Mouse (Mus musculus): ENCODE data around the gene Mtus2. TPM values are rescaled to one million over a fixed set of nuclear protein-coding genes. Genes with fewer than 3 reads are reported as not detected.

Mtus2 gene
- polyA plus RNA-seq, 1 experiment = 8.7 TPM

DNA sequence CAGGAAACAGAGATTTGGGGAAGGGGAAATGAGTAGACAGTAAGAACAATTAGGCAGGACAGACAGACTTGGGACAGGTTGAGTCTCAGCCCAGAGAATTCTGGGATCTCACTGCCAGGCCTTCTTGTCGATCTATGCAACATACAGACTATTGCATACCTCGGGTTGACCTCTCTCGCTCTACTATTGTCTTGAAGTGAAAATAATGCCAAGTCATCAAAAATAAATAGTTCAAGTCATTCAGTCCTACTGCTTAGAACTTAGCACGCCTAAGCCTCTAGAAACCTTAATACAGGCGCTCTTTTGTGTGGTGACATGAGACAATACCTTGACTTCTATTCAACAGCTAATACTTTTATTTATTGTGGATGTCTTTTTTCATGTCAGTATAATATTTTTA is 265.8 kb downstream of the Mtus2 start:
- DNase-seq = no peak
- Histone ChIP-seq H3K4me1 (replicated peaks; ENCODE audit: control insufficient read depth, insufficient read depth, low read length) (no peaks in the 10 kb centered on the region), H3K36me3 (ENCODE audit: control insufficient read depth, insufficient read depth, low read length) (no peaks in the 10 kb centered on the region), H3K4me3 (ENCODE audit: control insufficient read depth, insufficient read depth, low read length) (no peak overlapping the region), H3K27me3 (ENCODE audit: control insufficient read depth, insufficient read depth, low read length) (no peaks in the 10 kb centered on the region), H3K27ac (ENCODE audit: control insufficient read depth, insufficient read depth, low read length) (no peak overlapping the region)
- WGBS = 88% methylated on average over 5 of the region's 5 CpGs
- no peak for TF ChIP-seq POLR2A (IDR thresholded peaks at IDR 0.05; ENCODE audit: control insufficient read depth, extremely low read depth, insufficient read depth, low read length, poor library complexity)
- TF ChIP-seq CTCF (IDR thresholded peaks at IDR 0.05; ENCODE audit: borderline replicate concordance, control insufficient read depth, extremely low read depth, insufficient read depth, low read length, poor library complexity) = no peak

DNA sequence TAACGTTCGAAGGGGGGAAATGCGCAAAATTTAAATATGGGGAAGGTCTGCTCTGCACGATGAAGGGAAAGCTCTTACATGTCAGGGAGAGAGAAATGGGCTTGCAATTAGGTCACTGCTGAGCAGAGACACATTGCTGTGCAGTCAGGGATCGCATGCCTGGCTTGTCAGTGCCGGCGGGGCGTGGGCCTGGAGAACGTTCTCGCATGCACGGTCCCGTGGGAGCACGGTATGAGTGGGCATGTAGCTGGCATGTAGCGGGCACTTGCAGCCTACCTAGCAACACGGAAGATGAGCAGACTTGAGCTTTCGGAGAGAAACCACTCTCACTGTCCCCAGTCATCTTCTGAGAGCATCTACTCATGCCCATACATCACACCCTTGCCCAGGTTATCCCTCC is 266.9 kb downstream of the Mtus2 start:
- no peaks in the 10 kb centered on the region for H3K36me3 ChIP-seq (ENCODE audit: control insufficient read depth, insufficient read depth, low read length)
- DNase-seq = no peak
- H3K4me3 ChIP-seq (ENCODE audit: control insufficient read depth, insufficient read depth, low read length) = no peak overlapping the region
- WGBS = 94% methylated on average over 16 of the region's 16 CpGs
- H3K27ac ChIP-seq (ENCODE audit: control insufficient read depth, insufficient read depth, low read length) = no peak overlapping the region
- no peaks in the 10 kb centered on the region for H3K4me1 ChIP-seq (replicated peaks; ENCODE audit: control insufficient read depth, insufficient read depth, low read length)
- TF ChIP-seq POLR2A (IDR thresholded peaks at IDR 0.05; ENCODE audit: control insufficient read depth, extremely low read depth, insufficient read depth, low read length, poor library complexity) (no peak), CTCF (IDR thresholded peaks at IDR 0.05; ENCODE audit: borderline replicate concordance, control insufficient read depth, extremely low read depth, insufficient read depth, low read length, poor library complexity) (no peak)
- H3K27me3 ChIP-seq (ENCODE audit: control insufficient read depth, insufficient read depth, low read length) = no peaks in the 10 kb centered on the region

GRCm38 (mm10) chr5:148233714-148234113 is 276.6 kb downstream of the Mtus2 start:
- 95% methylated on average over 18 of the region's 18 CpGs for WGBS
- no peak overlapping the region for H3K27ac ChIP-seq (ENCODE audit: control insufficient read depth, insufficient read depth, low read length)
- TF ChIP-seq CTCF (IDR thresholded peaks at IDR 0.05; ENCODE audit: borderline replicate concordance, control insufficient read depth, extremely low read depth, insufficient read depth, low read length, poor library complexity) (no peak), POLR2A (IDR thresholded peaks at IDR 0.05; ENCODE audit: control insufficient read depth, extremely low read depth, insufficient read depth, low read length, poor library complexity) (no peak)
- no peak overlapping the region for H3K4me3 ChIP-seq (ENCODE audit: control insufficient read depth, insufficient read depth, low read length)
- no peaks in the 10 kb centered on the region for H3K36me3 ChIP-seq (ENCODE audit: control insufficient read depth, insufficient read depth, low read length)
- H3K27me3 ChIP-seq (ENCODE audit: control insufficient read depth, insufficient read depth, low read length) = no peaks in the 10 kb centered on the region
- no peak for DNase-seq
- H3K4me1 ChIP-seq (replicated peaks; ENCODE audit: control insufficient read depth, insufficient read depth, low read length) = no peaks in the 10 kb centered on the region

- Histone ChIP-seq H3K4me3 (ENCODE audit: control insufficient read depth, insufficient read depth, low read length) (no peak overlapping the region), H3K4me1 (replicated peaks; ENCODE audit: control insufficient read depth, insufficient read depth, low read length) (no peaks in the 10 kb centered on the region), H3K36me3 (ENCODE audit: control insufficient read depth, insufficient read depth, low read length) (no peaks in the 10 kb centered on the region), H3K27me3 (ENCODE audit: control insufficient read depth, insufficient read depth, low read length) (no peaks in the 10 kb centered on the region), H3K27ac (ENCODE audit: control insufficient read depth, insufficient read depth, low read length) (no peak overlapping the region)
- TF ChIP-seq POLR2A (IDR thresholded peaks at IDR 0.05; ENCODE audit: control insufficient read depth, extremely low read depth, insufficient read depth, low read length, poor library complexity) (no peak), CTCF (IDR thresholded peaks at IDR 0.05; ENCODE audit: borderline replicate concordance, control insufficient read depth, extremely low read depth, insufficient read depth, low read length, poor library complexity) (no peak)
- 52% methylated on average over 9 of the region's 9 CpGs for WGBS
- peak; percentile 7 for DNase-seq
Observed at GRCm38 (mm10) chr5:148236616-148237015, 279.5 kb downstream of the Mtus2 start.

GRCm38 (mm10) chr5:148239067-148239466 is 281.9 kb downstream of the Mtus2 start:
- H3K27me3 ChIP-seq (ENCODE audit: control insufficient read depth, insufficient read depth, low read length) = no peaks in the 10 kb centered on the region
- TF ChIP-seq CTCF (IDR thresholded peaks at IDR 0.05; ENCODE audit: borderline replicate concordance, control insufficient read depth, extremely low read depth, insufficient read depth, low read length, poor library complexity) = no peak
- TF ChIP-seq POLR2A (IDR thresholded peaks at IDR 0.05; ENCODE audit: control insufficient read depth, extremely low read depth, insufficient read depth, low read length, poor library complexity) = no peak
- H3K4me3 ChIP-seq (ENCODE audit: control insufficient read depth, insufficient read depth, low read length) = no peak overlapping the region
- H3K27ac ChIP-seq (ENCODE audit: control insufficient read depth, insufficient read depth, low read length) = no peak overlapping the region
- no peaks in the 10 kb centered on the region for H3K4me1 ChIP-seq (replicated peaks; ENCODE audit: control insufficient read depth, insufficient read depth, low read length)
- H3K36me3 ChIP-seq (ENCODE audit: control insufficient read depth, insufficient read depth, low read length) = no peaks in the 10 kb centered on the region
- no peak for DNase-seq

DNA sequence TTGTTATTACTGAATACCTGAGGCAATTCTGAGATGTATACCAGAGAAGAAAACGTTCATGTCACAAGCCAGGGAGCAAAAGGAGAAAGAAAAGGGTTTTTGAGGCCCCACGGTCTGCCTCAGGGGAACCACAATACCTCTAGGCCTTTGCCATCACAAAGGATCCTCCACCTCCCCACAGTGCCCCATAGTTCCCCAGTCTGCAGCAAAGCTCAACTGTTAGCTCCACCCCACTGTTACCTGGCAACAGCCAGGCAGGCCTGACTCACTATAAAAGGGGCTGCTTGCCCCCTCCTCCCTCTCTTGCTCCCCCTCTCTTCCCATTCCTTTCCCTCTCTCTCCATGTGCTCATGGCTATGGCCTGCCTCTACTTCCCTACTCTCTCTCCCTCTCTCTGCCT is 282.6 kb downstream of the Mtus2 start:
- Histone ChIP-seq H3K4me1 (replicated peaks; ENCODE audit: control insufficient read depth, insufficient read depth, low read length) (no peaks in the 10 kb centered on the region), H3K36me3 (ENCODE audit: control insufficient read depth, insufficient read depth, low read length) (no peaks in the 10 kb centered on the region), H3K4me3 (ENCODE audit: control insufficient read depth, insufficient read depth, low read length) (no peak overlapping the region), H3K27me3 (ENCODE audit: control insufficient read depth, insufficient read depth, low read length) (no peaks in the 10 kb centered on the region), H3K27ac (ENCODE audit: control insufficient read depth, insufficient read depth, low read length) (no peak overlapping the region)
- TF ChIP-seq CTCF (IDR thresholded peaks at IDR 0.05; ENCODE audit: borderline replicate concordance, control insufficient read depth, extremely low read depth, insufficient read depth, low read length, poor library complexity) = no peak
- no peak for TF ChIP-seq POLR2A (IDR thresholded peaks at IDR 0.05; ENCODE audit: control insufficient read depth, extremely low read depth, insufficient read depth, low read length, poor library complexity)
- DNase-seq = no peak
- WGBS = 44% methylated on average over 2 of the region's 2 CpGs

DNA sequence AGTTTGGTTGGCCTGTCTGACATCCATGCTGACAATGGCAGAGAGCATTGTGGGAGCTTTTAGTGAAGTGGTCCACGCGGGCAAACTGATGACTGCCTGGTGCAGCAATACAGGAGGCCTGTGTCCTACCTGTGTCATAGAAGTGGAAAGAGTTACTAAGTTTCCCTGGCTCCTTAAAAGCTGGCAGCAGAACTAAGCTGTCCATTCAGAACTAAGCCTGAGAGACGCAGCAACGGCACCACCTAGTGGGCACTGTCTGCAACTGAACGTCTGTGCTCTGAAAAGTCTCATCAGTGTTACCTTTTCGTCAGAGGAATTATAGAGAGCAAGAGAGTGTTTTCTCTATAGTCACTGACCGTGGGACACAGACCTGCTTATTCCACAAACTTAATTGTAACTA is 284.8 kb downstream of the Mtus2 start:
- Histone ChIP-seq H3K4me1 (replicated peaks; ENCODE audit: control insufficient read depth, insufficient read depth, low read length) (no peaks in the 10 kb centered on the region), H3K4me3 (ENCODE audit: control insufficient read depth, insufficient read depth, low read length) (no peak overlapping the region), H3K36me3 (ENCODE audit: control insufficient read depth, insufficient read depth, low read length) (no peaks in the 10 kb centered on the region), H3K27me3 (ENCODE audit: control insufficient read depth, insufficient read depth, low read length) (no peaks in the 10 kb centered on the region), H3K27ac (ENCODE audit: control insufficient read depth, insufficient read depth, low read length) (no peak overlapping the region)
- 11% methylated on average over 7 of the region's 7 CpGs for WGBS
- TF ChIP-seq POLR2A (IDR thresholded peaks at IDR 0.05; ENCODE audit: control insufficient read depth, extremely low read depth, insufficient read depth, low read length, poor library complexity) (no peak), CTCF (IDR thresholded peaks at IDR 0.05; ENCODE audit: borderline replicate concordance, control insufficient read depth, extremely low read depth, insufficient read depth, low read length, poor library complexity) (no peak)
- DNase-seq = peak; percentile 44
